Mouse (Mus musculus) midbrain, embryonic 16.5 days (tissue): ENCODE results near the gene Papss1. TPM values are rescaled to one million over a fixed set of nuclear protein-coding genes. Genes with fewer than 3 reads are reported as not detected.
A peak's percentile ranks its signal among the peaks of the same experiment; 100 is the strongest.

Experiments used
- ATAC-seq: fragments of 200-750 bp; cut with Nextera tagmentation; 2 replicates; pipeline ENCODE4 v1.8.0; 2017; ENCODE audit warnings: moderate TSS enrichment
- H3K27ac ChIP-seq: fragments of 300-500 bp; sonication (generic); 2 replicates; pipeline ENCODE4 v1.5.1; 2014; ENCODE audit warnings: mild to moderate bottlenecking, low read length, mixed read lengths
- H3K27me3 ChIP-seq: fragments of 300-500 bp; sonication (generic); 2 replicates; pipeline ENCODE4 v1.6.1; 2014; ENCODE audit warnings: low read depth, low read length, mixed read lengths; ENCODE audit not compliant: control insufficient read depth, insufficient read depth
- H3K36me3 ChIP-seq: fragments of 300-500 bp; sonication (generic); 2 replicates; pipeline ENCODE4 v1.6.1; 2014; ENCODE audit warnings: mild to moderate bottlenecking, low read length, moderate library complexity, mixed read lengths; ENCODE audit not compliant: control insufficient read depth, insufficient read depth
- H3K4me1 ChIP-seq: fragments of 300-500 bp; sonication (generic); 2 replicates; pipeline ENCODE4 v1.6.1; 2014; ENCODE audit warnings: mild to moderate bottlenecking, low read length, mixed read lengths; ENCODE audit not compliant: control insufficient read depth, insufficient read depth
- H3K4me2 ChIP-seq: fragments of 300-500 bp; sonication (generic); 2 replicates; pipeline ENCODE4 v1.6.1; 2014; ENCODE audit warnings: mild to moderate bottlenecking, low read length, mixed read lengths
- H3K4me3 ChIP-seq: fragments of 300-500 bp; sonication (generic); 2 replicates; pipeline ENCODE4 v1.5.1; 2014; ENCODE audit warnings: low read depth, mild to moderate bottlenecking, low read length, moderate library complexity, mixed read lengths
- H3K9ac ChIP-seq: fragments of 300-500 bp; sonication (generic); 2 replicates; pipeline ENCODE4 v1.6.1; 2014; ENCODE audit warnings: low read depth, low read length, mixed read lengths
- H3K9me3 ChIP-seq: fragments of 300-500 bp; sonication (generic); replicated peaks from 2 replicates; pipeline ENCODE4 v1.6.1; 2014; ENCODE audit warnings: mild to moderate bottlenecking, low read length, mixed read lengths; ENCODE audit not compliant: control insufficient read depth, poor library complexity, severe bottlenecking
- WGBS: fragments of 180-500 bp; shearing (Covaris S2); extraction: QIAGEN DNeasy Blood & Tissue Kit; methylation state at CpG from one replicate; pipeline ENCODE4 v1.1.7; 2014; 5-methylcytosine and 5-hydroxymethylcytosine counted together
- polyA plus RNA-seq: library from polyadenylated mRNA; unstranded; fragments of >200 nt; fragmentation: Nextera tagmentation; extraction: Ambion mirVana; gene quantifications from 2 replicates; pipeline ENCODE4 v1.2.1, GENCODE M21; 2015

Papss1 gene
- polyA plus RNA-seq, result 125 and 127 TPM in 2 replicates

DNA sequence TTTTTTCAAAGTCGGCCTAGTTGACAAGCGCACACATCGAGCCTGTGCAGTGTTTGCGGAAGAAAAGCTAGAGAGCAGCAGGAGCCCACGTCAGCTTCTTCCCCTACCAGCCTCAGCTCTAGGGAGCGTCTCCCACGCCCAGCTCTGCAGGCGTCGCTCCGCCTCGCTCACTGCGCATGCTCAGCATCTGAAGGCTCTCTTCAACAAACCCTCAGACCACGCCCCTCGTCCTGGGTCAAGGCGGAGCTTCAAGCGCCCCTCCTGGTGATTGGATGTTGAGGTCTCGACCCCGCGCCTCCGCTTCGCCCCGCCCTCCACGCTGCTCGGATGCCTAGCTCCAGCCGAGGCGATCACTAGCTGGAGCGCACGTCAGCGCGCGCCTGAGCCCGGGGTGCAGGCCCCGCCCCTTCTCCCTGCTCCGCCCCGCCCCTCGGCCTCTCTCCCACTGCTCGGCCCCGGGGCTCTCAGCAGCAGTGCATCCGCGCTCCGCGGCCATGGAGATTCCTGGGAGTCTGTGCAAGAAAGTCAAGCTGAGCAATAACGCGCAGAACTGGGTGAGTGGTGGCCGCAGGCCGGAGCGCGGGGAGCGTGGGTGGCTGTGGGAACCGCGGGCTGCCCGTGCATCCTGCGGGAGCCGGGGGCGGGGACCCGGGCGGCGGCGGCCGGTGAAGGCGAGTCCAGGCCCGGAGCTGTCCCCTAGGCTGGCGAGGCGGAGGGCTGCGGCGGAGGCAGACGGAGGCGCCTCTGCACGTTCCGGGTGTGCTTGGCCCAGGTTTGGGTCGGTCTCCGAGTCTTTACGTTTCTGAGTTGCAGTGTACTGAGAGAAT is at the start of gene Papss1:
Gene Papss1, plus strand, starts transcription at position 339 of the 827 bp plus-strand sequence.
- peak within 1 kb of the TSS; percentile 96 for H3K27ac ChIP-seq
- no peaks in the 10 kb centered on the region for H3K27me3 ChIP-seq
- no peaks in the 10 kb centered on the region for H3K36me3 ChIP-seq
- H3K4me2 ChIP-seq, result peak within 1 kb of the TSS; percentile 85
- peaks cover 22% of the 10 kb centered on the region for H3K4me1 ChIP-seq
- H3K9ac ChIP-seq, result peak within 1 kb of the TSS; percentile 94
- peak; percentile 98 for ATAC-seq
- H3K9me3 ChIP-seq, result no peaks in the 10 kb centered on the region
- H3K4me3 ChIP-seq, result peak within 1 kb of the TSS; percentile 74
- under 1% methylated on average over 67 of the region's 73 CpGs for WGBS

DNA sequence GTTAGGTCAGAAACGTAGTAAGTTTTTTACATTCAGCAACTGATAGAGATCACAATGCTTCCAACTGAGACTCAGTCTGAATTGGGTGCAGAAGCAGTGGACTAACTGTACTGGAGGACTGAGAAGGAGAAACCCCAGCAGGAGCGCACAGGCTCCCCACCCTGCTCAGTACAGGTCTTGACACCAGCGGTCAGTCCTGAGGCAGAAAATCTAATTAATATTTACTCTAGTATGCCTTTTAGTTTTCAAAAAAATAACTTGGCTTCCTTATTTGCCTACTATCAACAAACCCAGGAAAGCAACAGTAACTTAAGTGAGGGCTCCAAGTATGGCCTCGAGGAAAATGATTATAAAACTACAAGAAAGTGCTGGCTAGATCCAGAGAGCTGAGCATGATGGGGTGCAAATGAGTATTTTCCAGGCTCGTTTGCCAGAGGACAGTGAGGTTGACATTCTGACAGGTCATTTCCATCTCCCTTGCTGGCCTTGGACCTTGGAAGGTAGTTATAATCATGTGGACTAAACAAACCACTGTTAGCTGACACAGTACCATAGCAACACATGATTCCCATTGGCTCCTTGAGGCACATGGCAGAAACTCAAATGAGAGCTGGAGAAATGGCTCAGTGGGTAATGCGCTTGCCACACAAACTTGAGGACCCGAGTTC is 48.1 kb upstream of the Papss1 start:
- Histone ChIP-seq H3K4me1 (no peaks in the 10 kb centered on the region), H3K27ac (no peak overlapping the region), H3K4me2 (no peak overlapping the region), H3K9me3 (no peaks in the 10 kb centered on the region), H3K4me3 (no peak overlapping the region), H3K9ac (no peak overlapping the region), H3K27me3 (no peaks in the 10 kb centered on the region), H3K36me3 (no peaks in the 10 kb centered on the region)
- ATAC-seq, result no peak
- 85% methylated on average over 7 of the region's 7 CpGs for WGBS

DNA sequence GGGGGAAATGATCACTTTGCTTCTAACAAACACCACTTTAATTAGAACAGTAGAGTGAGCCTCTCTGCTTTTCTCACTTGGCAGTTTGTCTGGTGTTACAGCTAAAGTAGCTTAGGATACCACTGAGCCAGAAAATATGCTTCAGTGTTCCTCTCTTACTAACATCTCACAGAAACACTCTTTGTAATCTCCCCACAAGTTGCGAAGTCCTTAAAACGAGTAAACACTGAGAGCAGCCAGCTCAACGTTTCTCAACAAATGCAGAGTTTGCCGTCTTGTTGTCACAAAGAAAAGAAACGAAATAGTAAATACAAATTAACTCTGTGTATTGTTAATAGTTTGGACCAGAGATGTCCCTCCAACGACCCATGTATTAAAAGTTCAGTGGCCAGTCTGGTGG is 46.8 kb upstream of the Papss1 start:
- Histone ChIP-seq H3K4me3 (no peak overlapping the region), H3K4me1 (no peaks in the 10 kb centered on the region), H3K27ac (no peak overlapping the region), H3K4me2 (no peak overlapping the region), H3K36me3 (no peaks in the 10 kb centered on the region), H3K27me3 (no peaks in the 10 kb centered on the region), H3K9me3 (no peaks in the 10 kb centered on the region), H3K9ac (no peak overlapping the region)
- no peak for ATAC-seq
- 70% methylated on average over 6 of the region's 6 CpGs for WGBS

DNA sequence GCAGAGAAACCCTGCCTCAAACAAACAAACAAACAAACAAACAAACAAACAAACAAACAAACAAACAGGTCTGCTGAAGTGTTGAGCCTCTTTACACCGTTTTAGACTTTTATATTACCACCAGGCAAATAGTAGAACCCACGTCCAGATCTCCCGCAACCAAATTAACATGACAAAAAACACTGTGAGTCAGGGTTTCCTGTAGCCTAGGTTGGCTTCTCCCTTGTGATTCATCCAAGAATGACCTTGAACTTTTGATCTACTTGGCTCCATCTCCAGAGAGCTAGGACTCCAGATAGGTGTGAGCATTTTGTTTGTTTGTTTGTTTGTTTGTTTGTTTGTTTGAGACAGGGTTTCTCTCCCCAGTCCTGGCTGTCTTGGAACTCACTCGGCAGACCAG is 43.4 kb upstream of the Papss1 start:
- H3K27ac ChIP-seq, result no peak overlapping the region
- WGBS, result 64% methylated on average over 4 of the region's 4 CpGs
- H3K4me1 ChIP-seq, result no peaks in the 10 kb centered on the region
- ATAC-seq, result no peak
- H3K4me2 ChIP-seq, result no peak overlapping the region
- H3K9ac ChIP-seq, result no peak overlapping the region
- no peaks in the 10 kb centered on the region for H3K9me3 ChIP-seq
- no peak overlapping the region for H3K4me3 ChIP-seq
- H3K36me3 ChIP-seq, result no peaks in the 10 kb centered on the region
- H3K27me3 ChIP-seq, result no peaks in the 10 kb centered on the region

DNA sequence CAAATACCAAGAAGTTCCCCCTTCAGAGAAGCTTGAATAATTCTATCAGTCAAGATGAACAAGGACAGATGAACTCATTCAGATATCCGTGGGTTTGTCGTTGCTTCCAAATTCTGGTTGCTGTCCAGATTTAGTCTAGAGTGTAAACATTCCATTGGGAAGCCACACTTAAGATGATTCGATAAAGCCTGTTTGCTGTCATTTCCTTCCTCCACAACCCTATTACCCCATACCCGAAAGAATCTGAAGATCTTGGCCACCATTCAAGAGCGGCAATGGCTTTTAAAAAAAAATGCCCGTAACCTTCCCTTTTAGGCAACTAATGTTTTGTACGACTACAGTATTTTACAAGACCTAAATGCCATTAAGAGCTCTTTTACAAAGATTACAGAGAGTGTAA is 42.3 kb upstream of the Papss1 start:
- Histone ChIP-seq H3K4me2 (no peak overlapping the region), H3K9ac (no peak overlapping the region), H3K27ac (no peak overlapping the region), H3K27me3 (no peaks in the 10 kb centered on the region), H3K4me3 (no peak overlapping the region), H3K36me3 (no peaks in the 10 kb centered on the region), H3K9me3 (no peaks in the 10 kb centered on the region), H3K4me1 (no peaks in the 10 kb centered on the region)
- ATAC-seq, result no peak
- 86% methylated on average over 7 of the region's 7 CpGs for WGBS

DNA sequence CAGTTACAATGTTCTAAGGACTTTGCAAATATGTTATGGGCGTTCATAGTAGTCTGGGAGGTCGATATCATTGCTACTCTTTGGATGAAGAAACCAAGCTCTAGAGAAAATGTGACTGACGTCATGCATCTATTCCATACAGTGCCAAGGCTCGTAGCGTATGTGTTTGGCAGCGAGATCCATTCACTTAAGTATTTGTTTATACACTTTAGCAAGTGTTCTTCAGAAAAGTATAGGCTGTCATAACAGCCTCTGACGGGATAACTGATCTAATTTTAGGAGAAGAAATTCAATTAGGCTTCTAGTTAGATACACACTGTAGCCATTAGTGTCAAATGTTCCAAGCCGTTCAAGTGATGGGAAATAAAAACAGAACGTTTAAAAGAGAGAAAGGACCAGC is 40.8 kb upstream of the Papss1 start:
- H3K9ac ChIP-seq, result no peak overlapping the region
- ATAC-seq, result no peak
- no peak overlapping the region for H3K27ac ChIP-seq
- no peak overlapping the region for H3K4me3 ChIP-seq
- no peak overlapping the region for H3K4me2 ChIP-seq
- no peaks in the 10 kb centered on the region for H3K9me3 ChIP-seq
- H3K4me1 ChIP-seq, result no peaks in the 10 kb centered on the region
- 87% methylated on average over 9 of the region's 9 CpGs for WGBS
- no peaks in the 10 kb centered on the region for H3K27me3 ChIP-seq
- H3K36me3 ChIP-seq, result no peaks in the 10 kb centered on the region

DNA sequence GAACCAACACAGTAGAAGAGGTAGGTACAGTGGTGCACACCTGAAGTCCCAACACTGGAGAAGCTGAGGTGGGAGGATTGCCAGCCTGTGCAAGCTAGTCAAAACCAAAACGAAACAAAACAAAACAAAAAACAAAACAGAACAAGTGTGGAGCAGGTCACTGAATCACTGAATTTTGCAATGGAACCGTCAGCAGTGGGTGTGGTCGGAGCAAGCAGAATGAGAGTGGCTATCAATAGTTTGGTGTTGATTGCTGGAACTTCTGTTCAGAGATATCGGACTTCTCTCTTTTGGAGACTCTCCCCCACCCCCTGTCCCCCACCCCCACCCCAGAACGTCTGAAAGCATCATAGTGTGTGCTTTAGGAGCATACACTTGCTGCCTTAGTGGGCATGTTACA is 40.4 kb upstream of the Papss1 start:
- Histone ChIP-seq H3K9ac (no peak overlapping the region), H3K4me3 (no peak overlapping the region), H3K4me1 (no peaks in the 10 kb centered on the region), H3K36me3 (no peaks in the 10 kb centered on the region), H3K9me3 (no peaks in the 10 kb centered on the region), H3K27me3 (no peaks in the 10 kb centered on the region), H3K27ac (no peak overlapping the region), H3K4me2 (no peak overlapping the region)
- WGBS, result 77% methylated on average over 5 of the region's 5 CpGs
- no peak for ATAC-seq

DNA sequence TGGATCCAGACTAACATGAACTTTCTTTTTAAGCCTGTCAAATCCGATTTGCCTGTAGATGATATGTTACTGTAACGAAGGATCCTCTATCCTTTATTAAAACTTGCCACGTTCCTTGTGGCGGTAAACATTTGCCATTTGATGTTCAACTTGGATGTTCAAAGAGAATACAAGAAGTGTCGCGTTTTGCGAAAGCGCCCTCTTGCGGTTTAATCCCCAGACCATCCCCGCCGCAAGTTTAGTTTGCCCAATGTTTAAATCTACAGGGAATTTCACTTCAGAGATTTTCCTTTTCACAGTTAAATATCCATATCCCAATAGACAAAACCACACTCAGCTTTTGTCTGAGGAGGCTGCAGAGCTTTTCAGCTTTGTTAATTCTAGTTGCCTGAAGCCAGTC is 39.8 kb upstream of the Papss1 start:
- Histone ChIP-seq H3K4me3 (no peak overlapping the region), H3K9ac (no peak overlapping the region), H3K9me3 (no peaks in the 10 kb centered on the region), H3K27ac (no peak overlapping the region), H3K27me3 (no peaks in the 10 kb centered on the region), H3K4me2 (no peak overlapping the region), H3K4me1 (no peaks in the 10 kb centered on the region), H3K36me3 (no peaks in the 10 kb centered on the region)
- WGBS, result 15% methylated on average over 11 of the region's 11 CpGs
- ATAC-seq, result no peak

DNA sequence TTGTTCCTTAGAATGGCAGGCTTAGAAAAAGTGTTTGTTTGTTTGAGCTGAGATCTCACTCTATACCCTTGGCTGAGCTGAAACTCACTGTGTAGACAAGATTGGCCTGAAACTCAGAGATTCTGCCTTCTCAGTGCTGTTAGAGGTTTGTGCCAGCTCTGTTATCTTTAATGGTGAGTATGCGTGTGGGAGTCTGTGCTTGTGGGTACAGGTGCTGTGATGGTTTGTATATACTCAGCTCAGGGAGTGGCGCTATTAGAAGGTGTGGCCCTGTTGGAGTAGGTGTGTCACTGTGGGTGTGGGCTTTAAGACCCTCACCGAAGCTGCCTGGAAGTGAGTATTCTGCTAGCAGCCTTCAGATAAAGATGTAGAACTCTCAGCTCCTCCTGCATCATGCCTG is 39.3 kb upstream of the Papss1 start:
- Histone ChIP-seq H3K27me3 (no peaks in the 10 kb centered on the region), H3K4me2 (no peak overlapping the region), H3K9me3 (no peaks in the 10 kb centered on the region), H3K9ac (no peak overlapping the region), H3K27ac (no peak overlapping the region), H3K36me3 (no peaks in the 10 kb centered on the region), H3K4me3 (no peak overlapping the region), H3K4me1 (no peaks in the 10 kb centered on the region)
- no peak for ATAC-seq
- WGBS, result 92% methylated on average over 3 of the region's 3 CpGs
